Mouse (Mus musculus): ENCODE measurements around the gene Lypd3.

DNA sequence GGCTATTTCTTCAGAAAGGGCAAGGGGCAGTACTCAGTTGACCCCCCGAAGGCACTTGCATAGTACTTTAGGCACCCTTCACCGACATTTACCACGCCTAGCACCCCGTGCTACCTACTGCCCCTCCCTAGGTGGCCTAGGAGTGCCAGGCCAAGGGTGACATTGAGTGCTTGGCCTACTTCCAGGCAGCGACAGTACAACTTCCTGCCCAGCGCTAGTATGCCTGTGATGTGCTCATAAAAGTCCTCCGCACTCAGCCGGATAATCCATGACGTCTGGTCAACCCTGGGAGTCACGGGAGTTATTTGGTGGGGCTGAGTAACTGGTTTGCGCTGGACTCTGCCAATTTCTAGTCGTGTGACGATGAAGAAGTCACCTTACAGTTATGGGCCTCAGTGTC lies 48.0 kb upstream of the Lypd3 start:
- TF ChIP-seq POLR2A (IDR thresholded peaks at IDR 0.05; ENCODE audit: low read depth, low read length) (no peak), CTCF (IDR thresholded peaks at IDR 0.05; ENCODE audit: borderline replicate concordance, insufficient read depth, low read length) (no peak)

All from embryonic fibroblast, embryonic 13.5 days (primary cell).